Mouse (Mus musculus) stomach, embryonic 16.5 days (tissue): ENCODE results near the gene Ccni. TPM values are rescaled to one million over a fixed set of nuclear protein-coding genes. Genes with fewer than 3 reads are reported as not detected.

Experiments used
- ATAC-seq: fragments of 200-750 bp; cut with Nextera tagmentation; 2 replicates; pipeline ENCODE4 v1.8.0; 2017; ENCODE audit warnings: moderate number of reproducible peaks, moderate TSS enrichment; ENCODE audit not compliant: insufficient read depth, low FRiP score
- H3K27ac ChIP-seq: fragments of 300-500 bp; sonication (generic); 2 replicates; pipeline ENCODE4 v1.5.1; 2014; ENCODE audit warnings: low read length
- H3K27me3 ChIP-seq: fragments of 300-500 bp; sonication (generic); 2 replicates; pipeline ENCODE4 v1.6.1; 2014; ENCODE audit warnings: low read length, control low read depth, mixed read lengths; ENCODE audit not compliant: control insufficient read depth, insufficient read depth
- H3K36me3 ChIP-seq: fragments of 300-500 bp; sonication (generic); 2 replicates; pipeline ENCODE4 v1.6.1; 2014; ENCODE audit warnings: low read length; ENCODE audit not compliant: control insufficient read depth, insufficient read depth
- H3K4me1 ChIP-seq: fragments of 300-500 bp; sonication (generic); 2 replicates; pipeline ENCODE4 v1.6.1; 2014; ENCODE audit warnings: low read length, control low read depth, mixed read lengths; ENCODE audit not compliant: control insufficient read depth, insufficient read depth
- H3K4me2 ChIP-seq: fragments of 300-500 bp; sonication (generic); 2 replicates; pipeline ENCODE4 v1.6.1; 2014; ENCODE audit warnings: low read depth, low read length, mixed read lengths
- H3K4me3 ChIP-seq: fragments of 300-500 bp; sonication (generic); replicated peaks from 2 replicates; pipeline ENCODE4 v1.5.1; 2014; ENCODE audit warnings: mild to moderate bottlenecking, low read length
- H3K9ac ChIP-seq: fragments of 300-500 bp; sonication (generic); 2 replicates; pipeline ENCODE4 v1.6.1; 2014; ENCODE audit warnings: low read length
- H3K9me3 ChIP-seq: fragments of 300-500 bp; sonication (generic); replicated peaks from 2 replicates; pipeline ENCODE4 v1.6.1; 2016; ENCODE audit warnings: low read length, control low read depth; ENCODE audit not compliant: control insufficient read depth
- WGBS: fragments of 180-500 bp; shearing (Covaris S2); extraction: QIAGEN DNeasy Blood & Tissue Kit; methylation state at CpG from one replicate; pipeline ENCODE4 v1.1.7; 2014; 5-methylcytosine and 5-hydroxymethylcytosine counted together
- polyA plus RNA-seq: library from polyadenylated mRNA; unstranded; fragments of >200 nt; fragmentation: Nextera tagmentation; extraction: Ambion mirVana; gene quantifications from 2 replicates; pipeline ENCODE4 v1.2.1, GENCODE M21; 2015

Gene Ccni
- 56.9 and 63.8 TPM in 2 replicates for polyA plus RNA-seq

DNA sequence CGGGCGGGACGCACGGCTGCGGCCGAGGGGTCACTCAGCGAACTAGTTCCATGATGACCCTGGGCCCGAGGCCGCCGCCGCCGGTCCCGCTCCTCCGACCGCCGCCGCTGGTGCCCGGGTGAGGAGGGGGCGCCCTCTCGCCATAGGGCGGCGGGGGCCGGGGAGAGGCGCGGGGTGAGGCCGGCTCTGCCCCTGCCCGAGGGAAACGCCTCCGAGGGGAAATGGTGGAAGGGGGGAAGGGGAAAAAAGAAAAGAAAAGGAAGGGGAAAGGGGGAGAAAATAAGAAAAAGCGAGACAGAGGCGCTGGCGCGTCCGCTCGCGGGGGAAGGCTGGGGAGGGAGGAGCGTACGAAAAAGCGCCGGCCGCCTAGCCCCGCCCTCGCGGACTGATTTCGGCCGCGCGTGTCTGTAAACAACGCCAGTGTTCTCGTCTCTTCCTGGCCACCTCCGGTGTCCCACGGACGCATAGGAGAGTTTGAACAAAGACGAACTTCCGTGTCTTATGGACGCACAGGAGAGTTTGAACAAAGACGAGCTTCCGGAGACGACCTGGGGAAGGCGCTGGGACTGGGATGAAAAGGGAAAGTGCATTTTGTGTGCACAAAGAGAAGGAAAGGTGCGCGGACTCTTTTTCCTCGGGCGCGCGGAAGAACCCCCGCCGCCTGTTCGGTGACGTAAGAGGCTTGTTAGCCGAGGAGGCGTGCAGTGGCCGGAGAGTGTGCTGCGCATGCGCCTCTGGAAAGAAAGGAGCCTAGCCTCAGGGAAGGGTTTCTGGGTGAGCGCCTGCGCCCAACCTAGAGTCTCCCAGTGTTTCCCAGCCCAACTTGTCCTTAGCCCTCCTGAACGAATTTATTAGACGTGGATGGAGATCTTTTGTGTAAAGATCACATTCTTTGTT is at the start of gene Ccni, which contains the start of gene 2010109A12Rik:
Gene Ccni (minus strand): TSS at position 387 of the 897 bp plus-strand sequence.
Gene 2010109A12Rik (plus strand): TSS at position 410 of the 897 bp plus-strand sequence.
- H3K36me3 ChIP-seq, result no peaks in the 10 kb centered on the region
- H3K4me1 ChIP-seq, result peaks cover 4% of the 10 kb centered on the region
- WGBS, result under 1% methylated on average over 78 of the region's 79 CpGs
- H3K27me3 ChIP-seq, result no peaks in the 10 kb centered on the region
- H3K9ac ChIP-seq, result peak within 1 kb of the TSS; percentile 96
- peak within 1 kb of the TSS; percentile 89 for H3K4me3 ChIP-seq
- peak within 1 kb of the TSS; percentile 94 for H3K27ac ChIP-seq
- peak; percentile 97 for ATAC-seq
- H3K9me3 ChIP-seq, result no peaks in the 10 kb centered on the region
- H3K4me2 ChIP-seq, result peak within 1 kb of the TSS; percentile 90

DNA sequence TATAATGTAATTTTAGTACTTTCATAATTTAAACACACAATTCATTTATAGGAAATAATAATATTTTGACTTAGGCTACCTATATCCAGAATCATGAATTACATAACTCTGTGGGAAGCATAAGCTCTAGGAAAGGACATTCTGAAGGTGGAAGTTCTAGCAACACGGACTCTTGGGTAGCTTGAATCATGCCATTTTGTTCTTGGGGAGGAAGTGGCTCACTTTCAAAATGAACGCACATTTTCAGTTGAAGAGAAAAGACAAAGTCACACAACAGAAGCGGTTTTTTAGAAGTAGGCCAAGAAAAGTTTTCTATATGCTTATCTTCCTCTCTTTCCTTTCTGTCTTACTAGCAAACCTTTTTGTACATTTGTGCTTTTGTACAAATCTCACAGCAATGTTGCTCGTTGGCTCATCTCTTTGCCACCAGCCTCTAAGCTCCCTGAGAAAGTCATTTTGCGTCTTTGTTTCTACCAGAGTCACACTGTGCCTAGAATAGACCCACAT is 49.5 kb upstream of the Ccni start:
- no peak for ATAC-seq
- no peaks in the 10 kb centered on the region for H3K9me3 ChIP-seq
- no peaks in the 10 kb centered on the region for H3K36me3 ChIP-seq
- H3K4me2 ChIP-seq, result no peak overlapping the region
- no peaks in the 10 kb centered on the region for H3K4me1 ChIP-seq
- no peak overlapping the region for H3K4me3 ChIP-seq
- 88% methylated on average over 5 of the region's 5 CpGs for WGBS
- H3K27me3 ChIP-seq, result no peaks in the 10 kb centered on the region
- H3K27ac ChIP-seq, result no peak overlapping the region
- no peak overlapping the region for H3K9ac ChIP-seq

DNA sequence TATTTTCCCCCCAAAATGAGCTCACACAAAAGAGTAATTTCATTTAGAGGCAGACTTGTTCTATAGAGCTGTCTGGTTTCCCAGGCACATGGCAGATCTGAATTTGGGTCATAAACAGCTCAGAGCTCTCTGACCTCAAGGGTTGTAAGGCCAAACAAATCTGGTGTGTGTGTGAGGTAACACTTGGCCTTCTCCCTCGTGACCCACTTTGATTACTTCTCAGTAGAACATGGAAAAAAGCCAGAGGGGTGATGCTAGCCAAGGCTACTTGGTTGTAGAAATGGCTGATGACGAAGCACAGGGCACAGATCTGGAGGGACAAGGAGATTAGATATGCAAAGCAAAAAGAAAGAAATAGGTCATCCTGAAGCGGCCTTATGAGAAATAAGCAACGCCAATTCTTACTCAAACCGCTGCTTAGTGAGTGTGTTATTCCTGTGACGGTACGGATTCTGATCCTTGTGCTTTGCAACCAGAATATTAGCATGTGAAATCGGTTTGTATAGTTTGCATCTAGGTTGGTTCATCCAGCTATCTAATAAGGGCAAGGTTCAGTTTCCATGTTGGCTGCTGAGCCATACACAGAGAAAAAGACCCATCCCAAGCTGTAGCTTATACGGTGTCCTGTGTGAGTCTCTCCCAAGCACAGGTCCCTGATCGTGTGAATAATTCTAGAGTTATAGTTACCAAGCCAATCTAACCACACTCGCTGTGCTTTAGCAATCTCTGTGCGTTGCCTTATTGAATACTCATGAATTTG is 44.9 kb upstream of the Ccni start:
- no peak overlapping the region for H3K4me2 ChIP-seq
- no peaks in the 10 kb centered on the region for H3K9me3 ChIP-seq
- no peaks in the 10 kb centered on the region for H3K36me3 ChIP-seq
- H3K27me3 ChIP-seq, result no peaks in the 10 kb centered on the region
- H3K27ac ChIP-seq, result no peak overlapping the region
- H3K9ac ChIP-seq, result no peak overlapping the region
- no peaks in the 10 kb centered on the region for H3K4me1 ChIP-seq
- H3K4me3 ChIP-seq, result no peak overlapping the region
- ATAC-seq, result no peak
- whole genome bisulfite sequencing, result 80% methylated on average over 12 of the region's 12 CpGs

DNA sequence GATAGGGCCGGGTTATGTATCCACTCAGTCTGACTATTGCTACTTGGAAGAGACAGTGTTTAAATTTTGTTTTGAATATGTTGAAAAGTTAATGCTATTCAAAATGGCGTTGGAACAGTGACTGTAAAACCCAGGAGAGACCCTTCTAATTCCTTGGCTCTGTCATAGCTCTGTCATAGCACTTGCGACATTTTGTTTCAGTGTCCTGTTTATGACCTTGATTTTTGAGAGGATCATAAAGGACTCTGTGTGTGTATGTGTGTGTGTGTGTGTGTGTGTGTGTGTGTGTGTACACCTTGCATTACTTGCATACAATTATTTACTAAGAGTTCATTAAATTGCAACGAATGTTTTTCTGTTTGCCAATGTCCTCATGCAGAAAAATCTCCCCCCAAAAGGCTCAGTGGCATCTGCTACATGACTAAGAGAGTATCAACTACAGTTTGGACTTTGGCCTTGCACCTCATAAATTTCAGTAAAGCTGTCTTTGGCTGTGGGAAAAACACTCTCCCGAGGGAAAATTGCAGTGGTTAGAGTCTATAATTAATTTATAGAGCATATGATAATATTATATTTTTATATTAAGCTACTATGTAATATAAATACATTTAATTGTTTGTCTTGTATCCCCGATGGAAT is 43.8 kb upstream of the Ccni start:
- Histone ChIP-seq H3K4me3 (no peak overlapping the region), H3K4me1 (no peaks in the 10 kb centered on the region), H3K27me3 (no peaks in the 10 kb centered on the region), H3K9me3 (no peaks in the 10 kb centered on the region), H3K9ac (no peak overlapping the region), H3K36me3 (no peaks in the 10 kb centered on the region), H3K4me2 (no peak overlapping the region), H3K27ac (no peak overlapping the region)
- WGBS, result 70% methylated on average over 6 of the region's 6 CpGs
- no peak for ATAC-seq

DNA sequence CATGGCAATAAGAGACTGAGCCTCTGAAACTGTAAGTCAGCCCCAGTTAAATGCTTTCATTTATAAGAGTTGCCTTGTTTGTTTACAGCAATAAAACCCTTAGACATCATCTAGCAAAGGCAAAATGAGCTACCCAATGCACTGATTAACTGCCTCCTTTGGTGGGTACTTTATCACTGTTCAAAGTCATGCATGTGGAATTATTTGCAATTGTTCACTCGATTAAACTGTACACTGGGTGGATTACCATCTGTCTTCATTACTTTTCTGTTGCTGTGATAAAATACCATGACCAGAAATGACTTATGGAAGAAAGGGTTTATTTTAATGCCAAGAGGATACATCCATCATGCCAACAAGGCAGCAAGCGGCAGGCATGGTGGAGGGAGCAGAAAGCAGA is 39.0 kb upstream of the Ccni start:
- Histone ChIP-seq H3K9me3 (no peaks in the 10 kb centered on the region), H3K4me1 (no peaks in the 10 kb centered on the region), H3K27ac (no peak overlapping the region), H3K36me3 (no peaks in the 10 kb centered on the region), H3K9ac (no peak overlapping the region), H3K27me3 (no peaks in the 10 kb centered on the region), H3K4me3 (no peak overlapping the region), H3K4me2 (no peak overlapping the region)
- ATAC-seq, result no peak
- 69% methylated on average over 2 of the region's 2 CpGs for WGBS

DNA sequence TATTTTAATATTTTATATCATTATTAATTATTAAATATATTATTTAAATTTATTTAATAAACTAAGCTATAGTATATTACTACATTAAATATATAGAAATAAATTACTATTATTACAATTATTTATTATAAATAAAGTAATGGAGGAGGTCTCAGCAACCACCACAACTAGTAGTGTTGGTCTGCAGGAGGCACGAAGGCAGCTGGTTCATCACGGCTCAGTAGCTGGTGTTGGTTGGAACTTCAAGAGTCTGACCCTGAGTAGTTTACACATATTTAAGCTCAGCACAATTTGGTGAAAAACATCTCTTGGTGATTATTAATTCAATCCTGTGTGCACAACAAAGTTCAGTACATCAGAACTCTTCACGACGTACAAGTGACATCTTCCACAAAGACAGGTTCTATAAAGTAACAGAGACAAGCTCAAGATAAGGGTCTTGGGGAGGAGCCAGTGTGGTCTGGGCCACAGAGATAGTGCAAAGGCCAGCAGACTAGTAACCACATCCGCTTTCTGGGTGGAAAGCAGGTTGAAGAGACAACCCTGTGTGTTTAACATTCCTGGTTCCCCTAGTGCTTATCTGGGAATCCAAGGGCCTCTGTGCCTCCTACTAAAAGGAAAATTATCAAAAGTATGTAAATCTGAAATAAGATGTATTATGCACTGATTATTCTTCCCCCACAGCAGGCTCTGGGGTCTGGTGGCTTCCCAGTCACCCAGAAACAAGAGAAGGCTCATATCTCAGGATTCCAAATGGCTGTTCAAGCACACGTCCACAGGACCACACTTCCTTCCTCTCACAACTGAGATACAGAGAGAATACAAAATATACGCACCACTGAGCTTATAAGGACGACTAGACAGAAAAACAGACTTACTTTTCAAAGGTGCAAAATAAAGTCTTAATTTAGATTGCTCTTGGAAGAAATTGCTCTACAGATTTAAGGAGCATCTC is 33.6 kb upstream of the Ccni start:
- H3K9me3 ChIP-seq, result no peaks in the 10 kb centered on the region
- no peak overlapping the region for H3K4me3 ChIP-seq
- no peaks in the 10 kb centered on the region for H3K27me3 ChIP-seq
- H3K4me1 ChIP-seq, result no peaks in the 10 kb centered on the region
- no peak overlapping the region for H3K4me2 ChIP-seq
- H3K27ac ChIP-seq, result no peak overlapping the region
- H3K9ac ChIP-seq, result no peak overlapping the region
- WGBS, result 68% methylated on average over 8 of the region's 8 CpGs
- ATAC-seq, result no peak
- no peaks in the 10 kb centered on the region for H3K36me3 ChIP-seq

DNA sequence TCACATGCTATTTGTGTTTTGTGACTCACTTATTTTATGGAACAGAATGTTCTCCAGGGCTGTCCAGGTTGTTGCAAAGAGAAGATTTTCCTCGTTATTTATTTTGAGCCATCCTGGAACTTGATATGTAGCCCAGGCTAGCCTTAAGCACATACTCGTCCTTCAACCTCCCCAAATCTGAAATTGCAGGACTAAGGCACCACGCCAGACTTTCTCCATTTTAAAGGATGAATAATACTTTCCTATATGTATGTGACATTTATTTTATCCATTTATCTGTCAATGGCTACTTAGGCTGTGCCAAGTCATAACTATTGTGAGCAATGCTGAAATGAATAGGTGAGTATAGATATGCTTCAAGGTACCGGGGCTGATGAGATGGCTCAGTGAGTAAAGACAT is 30.2 kb upstream of the Ccni start:
- Histone ChIP-seq H3K4me2 (no peak overlapping the region), H3K27ac (no peak overlapping the region), H3K4me1 (no peaks in the 10 kb centered on the region), H3K36me3 (no peaks in the 10 kb centered on the region), H3K9ac (no peak overlapping the region), H3K9me3 (no peaks in the 10 kb centered on the region), H3K27me3 (no peaks in the 10 kb centered on the region), H3K4me3 (no peak overlapping the region)
- ATAC-seq, result no peak
- 81% methylated on average over 4 of the region's 4 CpGs for WGBS

DNA sequence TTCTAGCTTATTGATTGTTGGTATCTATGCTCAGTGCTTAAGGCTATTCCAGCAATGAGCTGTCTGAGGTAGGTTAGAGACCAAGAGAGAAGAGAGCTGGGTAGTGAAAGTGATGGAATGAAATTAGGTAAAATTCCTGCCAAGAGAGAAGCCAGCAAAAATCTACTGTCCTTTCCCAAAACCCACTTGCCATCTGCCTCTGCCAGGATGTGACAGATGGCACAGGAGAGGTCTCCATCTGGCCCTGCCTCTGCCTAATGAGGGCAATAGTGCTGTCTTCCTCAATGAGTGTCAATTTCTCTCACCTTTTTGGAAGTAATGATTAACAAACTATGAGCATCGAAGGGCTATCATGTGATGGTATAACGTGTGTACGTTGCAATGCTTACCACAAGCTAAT is 29.6 kb upstream of the Ccni start:
- Histone ChIP-seq H3K4me3 (no peak overlapping the region), H3K9ac (no peak overlapping the region), H3K27me3 (no peaks in the 10 kb centered on the region), H3K4me1 (no peaks in the 10 kb centered on the region), H3K9me3 (no peaks in the 10 kb centered on the region), H3K27ac (no peak overlapping the region), H3K4me2 (no peak overlapping the region), H3K36me3 (no peaks in the 10 kb centered on the region)
- ATAC-seq, result no peak
- WGBS, result 91% methylated on average over 3 of the region's 3 CpGs
